Mouse (Mus musculus) T-cell, adult 2 months (primary cell): ENCODE measurements around the gene Ap1b1.

ENCODE experiments used
- DNase-seq: peaks from one replicate; pipeline ENCODE4 v3.0.0; 2022; ENCODE audit warnings: low spot score

Ap1b1 gene

DNA sequence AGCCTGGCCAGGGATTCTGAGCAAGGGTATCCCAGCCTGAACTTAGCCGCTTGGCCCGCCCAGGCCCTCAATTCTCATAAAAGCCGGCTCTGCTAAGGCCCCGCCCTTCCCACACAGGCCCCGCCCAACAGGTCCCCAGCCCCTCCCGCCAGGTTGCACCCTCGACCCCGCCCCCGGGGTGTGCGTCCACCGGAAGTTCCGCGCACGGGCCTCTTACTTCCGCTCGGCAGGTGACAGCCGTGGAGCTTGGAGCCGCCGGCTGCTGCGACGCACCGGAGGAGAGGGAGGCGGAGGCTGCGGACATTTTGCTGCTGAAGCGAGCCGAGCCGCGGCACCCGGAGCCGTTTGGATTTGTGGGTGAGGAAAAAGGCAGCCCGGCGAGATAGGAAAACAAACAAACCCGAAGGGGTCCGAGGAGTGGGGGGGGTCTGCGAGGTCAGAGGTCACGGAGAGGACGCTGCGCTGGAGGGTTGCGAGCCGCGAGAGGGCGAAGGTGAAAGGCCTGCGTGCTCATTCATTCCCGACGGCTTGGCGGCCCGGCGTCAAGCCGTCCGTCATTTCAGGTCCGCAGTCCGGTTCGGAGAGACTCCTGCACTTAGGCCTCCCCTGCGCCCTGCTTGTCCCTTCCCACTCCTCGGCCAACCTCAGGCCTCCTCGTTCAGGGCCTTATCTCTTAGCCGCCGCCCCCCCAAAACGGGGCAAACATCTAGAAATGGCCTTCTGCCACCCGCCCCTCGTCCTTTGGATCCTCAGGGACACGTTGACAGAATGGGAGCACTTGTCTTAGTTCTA is at the start of gene Ap1b1:
Ap1b1 (plus strand) TSS at position 130 of the 792 bp plus-strand sequence.
- DNase-seq: peak; percentile 97

DNA sequence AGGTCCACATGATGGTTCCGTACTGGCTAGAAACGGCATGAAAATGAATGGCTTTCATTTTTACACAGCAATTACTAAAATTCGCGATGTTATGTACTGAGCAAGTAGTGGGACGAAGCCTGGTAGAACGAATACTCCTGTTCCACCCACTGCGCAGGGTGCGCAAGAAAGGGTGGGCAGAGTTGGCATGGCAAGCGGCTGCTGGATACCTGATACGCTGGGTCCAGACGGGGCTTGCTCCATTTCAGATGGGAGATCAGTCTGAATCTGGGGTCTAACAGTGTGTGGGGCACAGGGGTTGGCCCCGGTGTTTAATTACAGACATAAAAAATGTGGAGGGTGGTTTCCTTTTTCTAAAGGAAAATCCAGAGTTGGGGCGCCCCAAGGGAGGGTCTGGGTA is 40.1 kb upstream of the Ap1b1 start:
- DNase-seq: no peak

DNA sequence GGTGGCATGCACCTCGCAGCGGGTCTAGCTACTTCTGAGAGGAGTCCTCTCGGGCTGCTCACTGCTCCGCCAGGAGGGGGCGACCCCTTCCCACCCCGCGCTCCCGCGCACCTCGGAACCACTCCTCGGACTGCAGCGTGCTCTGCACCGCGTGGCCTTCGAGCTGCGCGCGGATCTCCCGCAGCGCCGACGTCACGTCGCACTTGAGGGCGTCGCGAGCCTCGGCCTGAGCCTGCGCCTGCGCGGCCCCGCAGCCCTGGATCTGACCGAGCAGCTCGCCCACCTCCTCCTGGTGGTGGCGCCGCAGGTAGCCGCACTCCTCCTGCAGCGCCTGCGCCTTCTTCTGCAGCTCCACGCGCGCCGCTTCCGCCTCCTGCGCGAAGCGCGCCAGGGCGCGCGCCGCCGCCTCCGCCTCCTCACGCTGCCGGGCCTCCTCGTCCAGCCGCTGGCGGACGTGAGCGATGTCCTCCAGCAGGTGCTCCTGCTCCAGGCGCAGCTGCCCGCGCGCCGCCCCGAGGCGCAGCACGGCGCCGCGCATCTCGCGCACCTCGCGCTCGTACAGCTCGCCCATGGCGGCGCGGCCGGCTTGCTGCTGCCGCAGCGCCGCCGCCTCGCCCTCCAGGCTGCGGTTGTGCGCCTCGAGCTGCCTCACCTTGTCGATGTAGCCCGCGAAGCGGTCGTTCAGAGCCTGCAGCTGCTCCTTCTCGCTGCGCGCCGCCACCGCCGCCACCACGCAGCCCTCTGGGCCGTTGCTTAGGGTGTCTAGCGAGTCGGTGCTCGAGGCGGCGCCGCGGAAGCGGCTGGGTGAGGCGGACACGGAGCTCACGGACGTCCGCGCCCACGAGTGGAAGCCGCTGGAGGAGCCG is 39.4 kb upstream of the Ap1b1 start:
- peak; percentile 87 for DNase-seq

DNA sequence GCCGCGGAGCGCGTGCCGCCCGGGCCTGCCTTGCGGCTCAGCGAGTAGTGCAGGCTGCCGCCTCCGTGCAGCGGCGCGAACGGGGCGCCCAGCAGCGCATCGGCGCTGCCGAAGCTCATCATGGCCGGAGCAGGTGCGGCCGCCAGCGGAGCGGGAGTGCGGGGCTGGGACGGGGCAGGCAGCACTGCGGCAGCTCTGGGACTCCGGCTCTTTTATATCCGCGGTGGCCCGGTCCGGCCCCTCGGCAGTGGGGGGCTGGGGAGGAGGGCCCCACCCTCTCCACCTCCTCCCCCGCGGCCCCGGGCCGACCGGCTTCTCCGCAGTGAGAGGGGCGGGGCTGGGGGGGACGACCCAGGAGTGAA is 38.8 kb upstream of the Ap1b1 start, which contains the start of gene Nefh:
Nefh (minus strand) TSS at position 252 of the 362 bp plus-strand sequence.
- peak; percentile 5 for DNase-seq

DNA sequence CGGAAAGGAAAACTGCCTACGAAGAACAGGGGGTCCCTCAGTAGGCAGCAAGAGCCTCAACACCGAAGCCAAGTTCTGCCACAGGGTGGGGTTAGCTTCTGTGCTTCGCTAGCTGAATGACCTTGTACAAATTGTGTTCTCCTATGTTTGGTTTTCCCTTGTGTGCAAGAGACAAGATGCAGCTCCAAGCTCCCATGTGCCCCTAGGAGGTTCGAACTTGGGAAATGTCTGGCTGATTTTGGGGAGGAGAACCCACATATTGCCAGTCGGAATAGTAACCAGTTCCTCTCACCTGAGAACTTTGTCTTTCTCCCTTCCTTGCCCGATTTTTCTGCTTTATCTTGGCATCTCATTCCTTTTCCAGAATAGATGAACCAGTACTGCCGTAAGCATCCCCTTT is 37.8 kb upstream of the Ap1b1 start:
- DNase-seq: no peak

DNA sequence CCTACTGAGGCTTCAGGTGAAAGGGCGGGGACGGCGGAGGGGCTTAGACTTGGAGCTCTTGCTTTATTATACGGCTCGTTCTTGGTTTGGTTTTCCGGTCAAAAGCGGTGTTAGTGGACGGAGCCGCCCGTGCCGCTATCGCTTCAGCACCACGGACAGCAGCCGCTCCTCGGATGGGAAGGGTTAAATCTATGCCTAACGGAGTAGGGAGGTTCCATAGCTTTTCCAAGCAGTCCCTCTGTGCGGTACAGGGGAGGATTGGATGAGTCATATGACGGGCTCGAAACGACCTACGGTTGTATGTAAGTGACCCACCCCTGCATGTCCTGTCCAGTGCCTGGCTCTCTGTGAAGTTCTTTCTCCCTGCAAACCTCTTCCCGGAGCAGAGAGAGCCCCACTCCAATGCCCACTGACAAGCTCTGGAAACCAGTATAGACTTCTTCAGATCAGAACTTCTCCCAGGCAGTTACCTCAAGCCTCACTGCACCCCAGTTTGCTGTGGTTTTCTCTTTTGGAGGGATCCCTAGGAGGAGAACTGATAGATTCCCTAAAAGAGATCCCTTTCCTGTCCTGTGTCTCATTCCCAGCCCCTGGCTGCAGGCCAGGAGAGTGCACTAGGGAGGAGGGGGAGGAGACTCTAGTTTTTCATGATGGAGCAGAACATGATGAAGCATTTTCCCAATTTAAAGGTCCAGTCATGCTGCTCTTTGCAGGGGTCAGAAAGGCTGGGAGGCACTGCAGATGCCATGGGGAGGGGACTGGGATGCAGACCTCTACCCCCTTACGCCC is 37.2 kb upstream of the Ap1b1 start:
- DNase-seq: no peak

DNA sequence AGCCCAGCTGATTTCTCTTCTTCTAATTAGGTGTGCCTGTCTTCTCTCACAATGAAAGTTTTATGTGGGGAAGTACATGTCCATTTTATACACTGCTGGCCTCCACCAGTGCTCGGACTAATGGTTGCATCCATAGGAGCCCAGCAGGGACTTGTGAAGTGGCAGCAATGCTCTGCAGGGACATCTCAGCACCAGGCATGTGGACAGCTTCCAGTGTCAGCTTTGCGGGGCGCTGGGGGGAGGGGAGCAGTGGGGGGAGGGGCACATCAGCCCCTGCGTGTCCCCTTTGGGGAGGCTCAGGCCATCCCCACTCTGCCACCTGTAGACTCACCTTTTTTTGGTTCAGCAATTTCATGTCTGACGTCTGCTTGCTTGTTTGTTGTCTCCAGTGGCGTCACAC is 33.2 kb upstream of the Ap1b1 start:
- DNase-seq: no peak

DNA sequence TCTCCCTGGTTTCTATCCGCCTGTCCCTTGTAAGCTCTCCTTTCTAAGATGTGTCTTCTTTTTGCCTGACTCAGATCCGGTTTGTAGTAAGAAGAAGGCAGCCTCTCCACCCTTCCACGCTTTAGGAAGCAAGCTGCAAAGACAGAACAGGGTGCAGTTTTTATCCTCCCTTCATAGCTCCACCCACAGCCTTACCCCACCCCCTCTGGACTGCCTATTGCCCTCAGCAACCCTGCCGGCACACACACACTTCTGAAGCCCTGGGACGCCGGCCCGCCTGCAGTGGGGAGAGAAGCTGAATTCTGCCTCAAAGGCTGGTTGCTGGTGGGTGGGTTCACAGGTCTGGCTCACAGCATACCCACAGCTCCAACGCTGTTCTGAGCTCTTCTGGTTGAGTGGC is 32.7 kb upstream of the Ap1b1 start:
- no peak for DNase-seq

DNA sequence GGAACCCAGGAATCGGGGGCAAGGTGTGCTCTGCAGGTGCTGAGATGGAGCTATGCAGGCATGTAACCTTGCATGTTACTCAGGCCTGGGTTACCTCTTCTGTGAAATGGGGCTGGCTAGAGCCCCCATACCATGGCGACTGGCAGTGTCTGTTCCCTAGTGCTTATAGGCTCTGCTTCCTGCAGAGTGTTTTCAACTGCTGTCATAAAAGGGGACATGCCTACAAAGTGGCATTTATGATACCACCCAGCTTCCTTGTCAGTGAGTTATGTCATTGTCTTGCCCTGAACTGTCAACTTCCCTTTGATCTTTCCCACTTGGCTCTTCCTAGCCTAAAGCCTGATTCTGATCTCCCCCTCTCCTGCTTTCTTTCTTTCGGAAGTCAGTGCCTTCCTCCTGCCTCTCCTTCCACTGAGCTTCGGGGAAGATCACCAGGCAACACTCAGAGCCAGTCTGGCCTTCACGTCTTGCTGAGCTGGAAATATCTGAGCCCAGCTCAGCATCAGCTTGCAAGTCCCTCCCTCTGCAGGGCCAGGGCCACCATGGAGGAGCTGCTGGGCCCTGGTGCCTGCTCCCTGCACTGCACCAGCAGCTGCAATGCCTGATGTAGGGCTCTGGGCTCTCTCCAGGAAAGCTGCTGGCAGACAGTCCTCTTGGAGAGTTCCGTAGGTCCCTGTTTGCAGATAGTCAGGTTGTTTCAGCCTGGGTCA is 23.4 kb upstream of the Ap1b1 start:
- DNase-seq: no peak

DNA sequence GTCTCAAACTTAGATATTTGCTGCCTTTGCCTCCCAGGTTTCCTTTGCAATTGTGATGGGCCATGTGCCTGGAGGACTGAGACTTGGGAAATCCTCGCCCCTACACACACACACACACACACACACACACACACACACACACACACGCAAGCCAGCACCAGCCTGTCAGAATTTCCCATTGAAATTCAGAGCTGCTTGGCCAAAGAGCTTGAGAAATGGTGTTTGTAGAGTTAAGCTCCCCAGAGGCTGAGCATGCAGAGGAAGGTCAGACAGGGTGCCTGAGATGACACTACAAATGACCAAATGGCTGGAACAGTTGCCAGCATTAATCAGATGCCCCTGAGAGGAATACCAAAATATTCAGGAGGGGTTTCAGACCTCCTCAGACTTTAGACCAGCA is 20.3 kb upstream of the Ap1b1 start:
- no peak for DNase-seq

DNA sequence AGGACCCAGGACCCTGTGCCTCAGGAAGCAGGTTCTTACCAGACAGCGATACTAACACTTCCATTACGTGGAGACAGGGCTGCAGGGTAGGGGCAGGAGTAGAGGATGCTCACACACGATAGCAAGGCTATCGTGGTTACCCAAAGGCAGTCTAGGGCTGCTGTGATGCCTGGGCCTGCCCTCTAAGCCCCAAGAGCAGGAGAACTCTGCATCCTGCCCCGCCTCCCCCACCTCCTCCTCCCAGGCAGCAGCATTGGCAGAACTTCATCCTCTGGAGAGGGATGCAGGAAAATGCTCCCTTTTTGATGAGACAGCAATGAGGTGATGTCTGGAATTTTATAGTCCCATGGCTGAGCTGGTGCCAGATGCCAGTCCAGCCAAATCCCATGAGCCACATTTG is 19.7 kb upstream of the Ap1b1 start:
- no peak for DNase-seq

DNA sequence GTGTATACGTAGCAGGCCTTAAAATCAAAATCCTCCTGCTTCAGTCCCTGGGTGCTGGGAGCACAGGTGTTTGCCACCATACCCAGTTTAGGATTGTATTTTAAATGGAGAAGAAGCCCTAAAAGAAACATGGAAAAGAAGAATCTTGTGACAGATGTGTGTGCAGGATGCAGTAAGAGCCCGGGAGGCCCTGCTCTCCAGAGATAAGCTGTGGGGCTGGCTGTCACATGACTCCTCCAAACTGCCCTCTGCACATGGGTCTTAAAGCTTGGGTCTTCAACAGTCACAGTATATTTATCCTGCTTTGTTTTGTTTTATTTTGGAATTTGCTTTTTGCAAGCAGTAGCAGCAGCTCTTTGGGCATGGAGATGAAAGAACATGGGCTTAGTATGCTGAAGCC is 19.1 kb upstream of the Ap1b1 start:
- DNase-seq: no peak

DNA sequence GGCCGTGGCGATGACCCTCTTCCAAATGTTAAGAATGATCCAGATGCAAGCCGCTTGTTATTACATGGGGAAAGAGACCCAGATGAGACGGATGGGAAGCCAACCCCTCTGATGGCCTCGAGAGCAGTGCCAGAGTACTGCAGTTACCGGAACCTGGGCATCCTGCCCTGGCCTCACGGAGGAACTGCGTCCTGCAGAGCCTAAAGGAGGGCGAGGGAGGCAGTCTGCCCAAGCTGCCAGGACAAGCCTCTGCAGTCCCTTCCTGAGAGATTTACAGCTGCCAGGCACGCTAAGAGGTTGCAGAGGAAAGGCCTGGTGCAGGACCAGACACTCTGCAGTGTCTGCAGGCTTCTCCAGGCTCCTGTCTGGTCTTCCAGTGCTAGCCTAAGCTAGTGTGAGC is 18.2 kb upstream of the Ap1b1 start:
- no peak for DNase-seq

DNA sequence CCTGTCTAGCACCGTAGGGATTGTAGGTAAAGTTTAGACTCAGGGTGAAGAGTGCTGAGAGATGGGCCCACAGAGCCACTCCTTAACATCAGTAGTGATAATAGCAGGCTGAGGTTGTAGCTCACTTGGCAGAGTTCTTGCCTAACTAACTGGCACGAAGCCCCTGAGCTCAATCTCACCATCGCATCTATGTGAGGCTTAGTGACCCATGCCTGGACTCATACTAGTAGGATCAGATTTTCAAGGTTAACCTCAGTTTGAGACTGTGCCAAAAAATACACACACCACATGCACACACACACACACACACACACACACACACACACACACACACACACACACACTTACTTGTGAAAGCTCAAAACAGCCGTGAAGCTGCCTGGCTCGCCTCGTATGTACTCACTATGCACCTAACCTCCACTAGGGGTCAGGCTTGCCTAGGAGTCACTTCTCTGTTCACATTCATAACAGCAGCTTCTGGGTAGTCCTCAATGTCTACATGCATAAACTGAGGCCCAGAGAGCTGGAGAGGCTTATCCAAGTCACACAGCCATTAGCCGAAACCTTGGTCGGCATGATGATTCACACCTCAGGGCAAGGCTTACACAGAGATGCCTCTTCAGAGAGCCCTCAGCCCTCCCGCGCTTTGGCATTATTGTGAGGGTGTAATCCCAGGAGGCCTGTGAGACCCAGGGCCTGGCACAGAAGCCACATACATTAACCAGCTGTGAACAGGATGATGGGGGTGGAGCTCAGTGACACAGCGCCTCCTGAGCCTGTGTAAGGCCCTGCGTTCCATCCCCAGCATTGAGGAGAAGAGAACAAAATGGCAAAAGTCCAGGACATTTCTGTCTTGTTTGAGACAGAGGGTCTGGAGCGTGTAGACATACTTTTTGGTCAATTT is 13.4 kb upstream of the Ap1b1 start:
- DNase-seq: peak; percentile 49

DNA sequence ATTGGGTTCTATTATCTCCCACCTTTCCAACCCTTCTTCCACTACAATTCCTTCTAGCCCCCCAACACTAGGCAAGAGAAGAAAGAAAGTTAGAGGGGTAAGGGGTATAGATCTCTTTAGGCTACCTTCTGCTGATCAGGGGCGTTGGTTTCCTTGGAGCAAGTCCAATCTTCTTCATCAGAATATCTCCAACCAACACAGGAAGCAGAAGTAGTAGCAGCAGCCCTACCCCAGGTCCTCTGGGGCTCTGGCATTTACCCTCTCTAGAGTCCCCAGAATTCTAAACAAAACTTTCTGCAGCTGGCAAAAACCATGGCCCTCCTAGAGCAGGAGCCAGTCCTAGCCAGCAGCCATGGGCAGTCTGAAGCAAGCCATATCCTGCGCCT is 12.8 kb upstream of the Ap1b1 start:
- no peak for DNase-seq

DNA sequence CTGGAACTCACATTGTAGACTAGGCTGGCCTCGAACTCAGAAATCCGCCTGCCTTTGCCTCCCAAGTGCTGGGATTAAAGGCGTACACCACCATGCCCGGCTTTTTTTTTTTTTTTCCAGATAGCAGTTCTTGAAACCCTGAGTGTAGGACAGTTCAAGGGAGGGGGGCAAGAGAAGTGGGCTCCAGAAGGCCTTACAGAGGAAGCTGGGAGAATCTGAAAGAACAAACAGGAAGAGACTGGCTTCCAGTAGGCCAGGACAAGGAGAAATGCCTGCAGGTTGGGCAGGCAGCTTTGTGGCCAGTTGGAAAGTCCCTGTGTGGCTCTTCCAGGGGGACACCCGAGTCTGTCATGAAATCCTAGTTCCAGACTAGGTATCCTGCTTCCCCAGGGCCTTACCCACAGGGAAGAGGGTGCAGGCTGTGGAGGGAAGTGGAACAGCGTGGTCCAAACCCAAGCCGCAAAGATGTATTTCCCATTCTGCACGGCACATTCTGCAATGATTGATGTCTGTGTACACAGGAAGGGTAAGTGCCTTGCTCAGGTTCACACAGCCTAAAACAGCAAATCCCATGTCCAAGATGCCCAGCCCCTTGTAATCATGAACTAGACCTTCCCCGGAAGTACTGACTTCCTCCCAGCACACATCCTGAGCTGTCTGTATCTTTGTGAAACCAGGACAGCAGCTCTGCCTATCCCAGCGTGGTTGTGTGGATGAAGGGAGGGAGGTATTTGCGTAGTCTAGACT is 12.1 kb upstream of the Ap1b1 start:
- no peak for DNase-seq

DNA sequence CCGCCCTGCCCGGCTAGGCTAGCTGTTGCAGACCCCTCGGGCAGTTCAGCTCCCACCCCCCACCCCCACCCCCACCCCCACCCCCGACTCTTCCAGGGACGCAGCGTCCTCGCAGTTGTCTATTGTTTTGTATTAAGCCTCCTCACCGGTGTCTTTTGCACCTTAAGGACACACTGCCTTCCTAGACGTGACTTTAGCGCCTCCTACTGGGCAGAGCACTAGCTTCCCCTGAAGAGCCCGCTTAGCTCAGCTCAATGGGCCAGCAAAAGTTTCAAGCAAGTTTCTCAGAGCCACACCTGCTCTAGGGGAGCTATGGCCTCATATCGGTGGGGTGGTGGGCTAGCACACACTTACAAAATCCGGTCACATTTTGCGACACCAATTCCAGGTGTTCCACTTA is 11.0 kb upstream of the Ap1b1 start:
- peak; percentile 75 for DNase-seq

DNA sequence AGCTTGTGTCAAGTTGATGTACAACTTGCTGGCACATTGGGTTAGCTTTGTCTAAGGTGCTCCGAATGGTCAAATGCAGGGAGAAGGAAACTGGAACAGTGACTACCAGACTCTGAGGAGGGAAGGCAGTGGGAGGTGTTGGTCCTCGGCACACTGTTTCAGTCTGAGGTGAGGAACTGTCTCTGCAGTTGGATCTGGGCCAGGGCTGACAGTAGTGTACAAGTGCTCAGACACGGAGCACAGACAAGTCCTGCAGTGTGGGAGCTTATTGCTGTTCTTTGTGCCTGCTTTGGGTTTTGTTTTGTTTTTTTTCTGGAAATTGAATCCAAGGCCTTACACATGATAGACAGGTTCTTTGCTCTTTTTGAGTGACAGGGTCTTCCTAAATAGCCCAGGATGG is 3.6 kb upstream of the Ap1b1 start:
- DNase-seq: no peak

DNA sequence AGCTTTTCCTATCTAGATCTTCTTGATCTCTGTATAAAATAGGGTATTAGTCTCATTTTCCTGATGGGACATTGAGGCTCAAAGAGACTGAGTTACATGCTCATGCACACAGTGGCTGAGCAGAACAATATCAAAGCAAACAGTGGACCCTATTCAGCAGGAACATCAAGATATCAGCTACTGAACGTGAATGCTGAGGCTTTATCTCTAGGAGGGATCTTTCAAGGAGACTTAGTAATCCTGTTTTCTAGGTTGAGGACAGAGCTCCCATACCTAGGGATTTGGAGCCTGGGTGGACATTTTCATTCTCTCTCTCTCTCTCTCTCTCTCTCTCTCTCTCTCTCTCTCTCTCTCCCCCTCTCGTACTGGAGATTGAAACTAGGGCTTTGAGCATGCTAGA is 3.1 kb upstream of the Ap1b1 start:
- DNase-seq: no peak

DNA sequence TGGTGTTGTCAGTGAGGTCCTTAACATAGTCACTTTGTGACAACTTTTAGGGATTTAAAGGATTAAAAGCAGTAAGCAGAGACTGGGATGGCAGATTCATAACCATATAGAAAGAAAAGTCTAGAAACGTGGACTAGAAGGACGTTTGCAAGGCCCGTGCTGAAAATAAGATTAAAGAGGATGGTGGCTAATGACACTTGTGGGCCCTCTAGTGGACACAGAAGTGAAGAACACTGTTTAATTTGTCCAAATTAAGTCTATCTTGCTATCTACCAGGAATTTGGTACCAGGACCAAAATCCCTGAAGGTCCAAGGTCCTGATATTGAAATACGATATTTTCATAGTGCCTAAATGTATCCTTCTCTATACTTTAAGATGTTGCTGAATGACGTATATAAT is 2.4 kb upstream of the Ap1b1 start:
- DNase-seq: peak; percentile 20
